Mouse (Mus musculus) adrenal gland, postnatal 14 days (tissue): ENCODE results near the gene Upf3a. TPM values are rescaled to one million over a fixed set of nuclear protein-coding genes. Genes with fewer than 3 reads are reported as not detected.

Experiments
- total RNA-seq: library from RNA; stranded (reverse); gene quantifications from 2 replicates; pipeline ENCODE4 v1.2.3, GENCODE M21; 2021

Gene Upf3a
- total RNA-seq, 1 experiment from 2014 or later = 30.0 TPM

Other genes starting within 250 kb of the Upf3a start
- gene 1700029H14Rik, start 223.2 kb upstream of the Upf3a start, total RNA-seq = not detected in 2 replicates
- 29.4 and 39.3 TPM in 2 replicates for gene Rasa3, start 108.0 kb upstream of the Upf3a start, total RNA-seq
- gene Cfap97d2, start 79.7 kb upstream of the Upf3a start, total RNA-seq = not detected in 2 replicates
- 50.5 and 55.1 TPM in 2 replicates for gene Cdc16, start 27.9 kb upstream of the Upf3a start, total RNA-seq
- gene AF366264, start 52.8 kb downstream of the Upf3a start, total RNA-seq = not detected in 2 replicates
- gene Champ1, start 84.0 kb downstream of the Upf3a start, total RNA-seq = 21.5 and 23.8 TPM in 2 replicates
- gene Coprs, start 104.7 kb downstream of the Upf3a start, total RNA-seq = 11.7 and 12.6 TPM in 2 replicates